Mouse (Mus musculus): Measurements from ENCODE around the gene Rbms3. TPM values are rescaled to one million over a fixed set of nuclear protein-coding genes. Genes with fewer than 3 reads are reported as not detected.

Gene Rbms3
- total RNA-seq, 2 experiments from 2014 or later = 47.3 to 59.2 TPM

- DNase-seq (ENCODE audit: low spot score in 2 of 2) = no peak
Measured at GRCm38 (mm10) chr9:116556641-116557040, 1073.1 kb downstream of the Rbms3 start.

- DNase-seq (ENCODE audit: low spot score in 2 of 2) = no peak
Measured at GRCm38 (mm10) chr9:116553181-116553580, 1076.5 kb downstream of the Rbms3 start.

GRCm38 (mm10) chr9:116546156-116546555, 1083.6 kb downstream of the Rbms3 start:
- no peak for DNase-seq (ENCODE audit: low spot score in 2 of 2)

GRCm38 (mm10) chr9:116542793-116543192, 1086.9 kb downstream of the Rbms3 start:
- DNase-seq (ENCODE audit: low spot score in 2 of 2) = no peak

GRCm38 (mm10) chr9:116541976-116542375, 1087.7 kb downstream of the Rbms3 start:
- DNase-seq (ENCODE audit: low spot score in 2 of 2) = no peak

GRCm38 (mm10) chr9:116535709-116536108, 1094.0 kb downstream of the Rbms3 start:
- no peak for DNase-seq (ENCODE audit: low spot score in 2 of 2)

- DNase-seq (ENCODE audit: low spot score in 2 of 2) = no peak
Measured at GRCm38 (mm10) chr9:116533381-116533780, 1096.3 kb downstream of the Rbms3 start.

- no peak for DNase-seq (ENCODE audit: low spot score in 2 of 2)
Measured at GRCm38 (mm10) chr9:116531121-116531520, 1098.6 kb downstream of the Rbms3 start.

- no peak for DNase-seq (ENCODE audit: low spot score in 2 of 2)
Measured at GRCm38 (mm10) chr9:116524386-116524785, 1105.3 kb downstream of the Rbms3 start.
